Mouse (Mus musculus) activated CD4-positive, CD25-positive, alpha-beta regulatory T cell, adult 9 weeks (primary cell): ENCODE results near the gene Cnot10. TPM values are rescaled to one million over a fixed set of nuclear protein-coding genes. Genes with fewer than 3 reads are reported as not detected.

Experiments used
- polyA plus RNA-seq: library from polyadenylated mRNA; unstranded; fragments of 100-300 nt; shearing (Covaris generic); gene quantifications from one replicate; pipeline ENCODE4 v1.2.1, GENCODE M21; 2017

Gene Cnot10
- 65.0 TPM for polyA plus RNA-seq

DNA sequence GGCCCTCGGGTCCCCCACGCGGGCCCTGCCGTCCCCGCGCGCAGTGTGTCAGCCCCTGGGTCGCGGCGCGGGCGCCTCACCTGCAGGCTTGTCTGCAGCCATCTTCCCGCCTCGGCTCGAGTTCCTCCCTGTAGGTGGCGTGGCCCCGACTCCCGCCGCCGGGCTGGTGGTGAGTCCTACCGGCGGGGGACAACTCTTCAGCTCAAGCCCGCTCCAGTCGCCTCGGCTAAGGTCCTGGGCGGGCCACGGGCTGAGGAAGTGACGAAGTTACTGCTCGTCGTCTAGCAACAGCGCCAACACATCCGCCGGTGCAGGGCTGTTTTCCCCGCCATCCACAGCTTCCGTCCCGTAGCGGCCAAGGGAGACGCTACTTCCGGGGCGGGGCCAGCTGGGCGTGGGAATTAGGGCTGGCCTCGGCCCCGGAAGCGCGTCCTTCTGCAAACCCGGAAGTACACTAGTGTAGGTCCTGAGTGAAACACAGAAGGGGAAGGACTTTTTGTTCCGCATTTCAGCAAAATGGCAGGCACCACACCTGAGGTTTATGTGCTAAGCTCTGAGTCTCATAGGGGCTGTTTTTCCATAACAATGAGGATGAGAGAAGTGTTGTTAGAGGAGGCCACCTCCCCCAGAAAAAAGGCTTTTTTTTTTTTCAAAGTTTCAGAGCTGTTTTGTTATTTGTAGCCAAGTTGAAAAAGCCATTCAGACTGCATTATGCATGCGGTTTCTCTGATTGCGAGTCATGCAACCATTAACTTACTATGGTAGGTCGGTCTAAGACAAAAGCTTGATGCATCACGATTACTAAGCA lies at the start of gene Cnot10:
Gene Cnot10 (minus strand): TSS at position 346 of the 808 bp plus-strand sequence.

DNA sequence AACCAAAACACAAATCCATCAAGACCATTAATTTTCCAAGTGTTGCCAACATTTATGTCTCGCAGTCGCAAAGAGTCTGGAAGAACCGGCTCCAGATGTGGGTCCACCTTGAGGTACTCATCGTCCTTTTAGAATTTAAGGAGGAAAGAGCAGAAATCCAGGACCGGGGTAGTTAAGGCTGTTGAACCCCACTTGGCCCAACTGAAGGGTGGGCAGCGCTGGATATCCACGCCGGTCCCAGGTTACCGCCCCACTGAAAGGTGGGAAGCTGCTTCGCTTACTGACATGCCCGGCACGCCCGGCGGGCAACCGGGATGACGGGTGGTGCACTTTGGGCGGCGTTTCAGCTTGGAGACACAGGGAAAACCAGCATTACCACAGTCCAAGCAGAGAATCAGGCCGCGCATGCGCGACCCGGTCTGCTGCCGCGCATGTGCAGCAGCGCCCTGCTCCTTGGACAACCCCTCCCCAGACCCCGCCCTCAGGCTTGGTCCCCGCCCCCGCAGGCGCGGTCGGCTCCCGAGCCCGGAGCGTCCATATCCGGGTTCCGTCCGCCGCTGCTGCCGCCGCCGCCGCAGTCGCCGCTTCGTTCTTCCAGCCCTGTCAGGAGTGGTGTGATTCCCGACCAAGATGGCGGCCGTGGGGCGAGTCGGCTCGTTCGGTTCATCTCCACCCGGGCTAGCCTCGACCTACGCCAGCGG lies 48.4 kb upstream of the Cnot10 start, which contains the start of gene Dync1li1:
Gene Dync1li1 (plus strand): TSS at position 539 of the 701 bp plus-strand sequence.

DNA sequence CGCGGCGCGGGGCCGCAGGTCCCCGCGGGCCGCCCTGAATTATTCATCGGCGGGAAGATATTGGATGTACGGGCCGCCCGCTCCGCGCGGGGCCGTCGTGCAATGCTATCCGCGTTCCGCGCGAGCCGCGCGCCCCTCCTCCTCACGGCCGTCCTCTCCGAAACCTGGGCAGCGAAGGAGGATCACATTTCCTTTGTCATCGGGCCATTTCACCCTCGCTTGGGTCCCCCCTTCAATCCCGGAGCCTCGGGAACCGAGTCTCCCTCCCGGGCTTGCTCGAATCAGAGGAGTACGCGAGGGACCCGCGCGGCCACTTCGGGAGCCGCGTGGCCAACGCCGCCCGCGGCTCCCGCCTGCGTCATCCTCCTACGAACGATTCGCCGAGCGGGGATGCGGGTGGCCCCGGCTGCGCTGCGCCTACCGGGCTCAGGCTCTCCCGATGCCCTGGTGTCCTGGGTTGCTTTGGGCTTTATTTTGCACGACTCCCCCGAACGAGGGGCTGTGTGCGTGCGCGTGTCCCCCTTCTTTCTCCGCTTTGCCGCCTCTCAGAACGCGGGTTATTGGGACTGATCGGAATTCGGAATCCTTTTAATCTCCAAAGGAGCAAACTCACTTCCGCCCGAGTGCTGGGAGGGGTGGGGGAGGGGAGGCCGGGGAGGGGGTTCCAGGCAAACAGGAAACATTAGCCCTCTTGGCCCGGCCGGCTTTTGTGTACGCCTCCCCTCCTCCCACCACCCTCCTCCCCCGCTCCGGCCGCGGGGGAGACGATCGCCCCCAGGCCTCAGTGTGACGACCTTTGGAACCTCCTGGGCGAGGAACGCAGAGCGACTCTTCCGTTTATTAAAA lies 76.0 kb downstream of the Cnot10 start, which contains the start of gene Trim71:
Gene Trim71 (minus strand): TSS at position 609 of the 846 bp plus-strand sequence.

Other genes starting within 250 kb of the Cnot10 start
- 2.3 TPM for gene Crtap, start 249.5 kb downstream of the Cnot10 start, polyA plus RNA-seq
- gene Glb1, start 239.1 kb downstream of the Cnot10 start, polyA plus RNA-seq, result 49.0 TPM
- 26.5 TPM for gene Tmppe, start 239.1 kb downstream of the Cnot10 start, polyA plus RNA-seq
- gene Ccr4, start 135.3 kb downstream of the Cnot10 start, polyA plus RNA-seq, result 37.5 TPM
- not detected for gene C130032M10Rik, start 124.5 kb downstream of the Cnot10 start, polyA plus RNA-seq
- gene Trim71, start 75.8 kb downstream of the Cnot10 start, polyA plus RNA-seq, result not detected
- 62.7 TPM for gene Dync1li1, start 48.6 kb upstream of the Cnot10 start, polyA plus RNA-seq
- 224 TPM for gene Cmtm6, start 90.9 kb upstream of the Cnot10 start, polyA plus RNA-seq
- gene Cmtm7, start 141.7 kb upstream of the Cnot10 start, polyA plus RNA-seq, result 135 TPM
- gene Cmtm8, start 204.0 kb upstream of the Cnot10 start, polyA plus RNA-seq, result 0.61 TPM